Mouse (Mus musculus) liver, embryonic 14.5 days (tissue): Measurements from ENCODE around the gene Ugt1a6b. TPM values are rescaled to one million over a fixed set of nuclear protein-coding genes. Genes with fewer than 3 reads are reported as not detected.

ENCODE experiments used
- ATAC-seq: fragments of 200-750 bp; cut with Nextera tagmentation; 2 replicates; pipeline ENCODE4 v1.8.0; 2017; ENCODE audit warnings: moderate number of reproducible peaks, mild to moderate bottlenecking, moderate library complexity; ENCODE audit not compliant: insufficient read depth
- DNase-seq, 3 experiments: peaks; one replicate each; pipeline ENCODE4 v3.0.0-alpha.2; 2012 to 2013; ENCODE audit warnings: low read depth in 3 of 3, low spot score in 3 of 3
- H3K27ac ChIP-seq: fragments of 300-500 bp; sonication (generic); 2 replicates; pipeline ENCODE4 v1.5.1; 2014; ENCODE audit warnings: moderate library complexity, mild to moderate bottlenecking, control low read depth, inconsistent platforms
- H3K27me3 ChIP-seq: fragments of 300-500 bp; sonication (generic); 2 replicates; pipeline ENCODE4 v1.6.1; 2014; ENCODE audit warnings: mild to moderate bottlenecking, low read length, moderate library complexity; ENCODE audit not compliant: control insufficient read depth, insufficient read depth
- H3K36me3 ChIP-seq: fragments of 300-500 bp; sonication (generic); replicated peaks from 2 replicates; pipeline ENCODE4 v1.6.1; 2014; ENCODE audit warnings: low read depth; ENCODE audit not compliant: control insufficient read depth, insufficient read depth
- H3K4me1 ChIP-seq, 2 experiments: fragments of 200-500 bp in 1 of 2; fragments of 300-500 bp in 1 of 2; sonication (generic) in 1 of 2; replicated peaks; 2 replicates each; pipeline ENCODE4 v1.6.1; 2012 to 2014; ENCODE audit warnings: antibody characterized with exemption in 1 of 2, inconsistent platforms in 1 of 2, low read length in 1 of 2; ENCODE audit not compliant: control insufficient read depth in 2 of 2, insufficient read depth in 2 of 2
- H3K4me2 ChIP-seq: fragments of 300-500 bp; sonication (generic); 2 replicates; pipeline ENCODE4 v1.6.1; 2014; ENCODE audit warnings: low read depth, mild to moderate bottlenecking, control low read depth, moderate library complexity
- H3K4me3 ChIP-seq, 2 experiments: fragments of 200-500 bp in 1 of 2; fragments of 300-500 bp in 1 of 2; sonication (generic) in 1 of 2; 2 replicates each; pipeline ENCODE4 v1.5.1; 2012 to 2014; ENCODE audit warnings: low read depth in 2 of 2, low read length in 2 of 2, mild to moderate bottlenecking in 2 of 2, control low read depth in 1 of 2, inconsistent platforms in 1 of 2, moderate library complexity in 1 of 2; ENCODE audit not compliant: insufficient read depth in 1 of 2
- H3K9ac ChIP-seq: fragments of 300-500 bp; sonication (generic); replicated peaks from 2 replicates; pipeline ENCODE4 v1.6.1; 2014; ENCODE audit warnings: mild to moderate bottlenecking, control low read depth, moderate library complexity
- H3K9me3 ChIP-seq: fragments of 300-500 bp; sonication (generic); 2 replicates; pipeline ENCODE4 v1.6.1; 2016; ENCODE audit warnings: low read length, mixed read lengths; ENCODE audit not compliant: control insufficient read depth
- CTCF ChIP-seq: IDR thresholded peaks from 2 replicates; pipeline ENCODE4 v1.5.1; 2016; ENCODE audit warnings: antibody characterized with exemption, low read depth, control low read depth
- EP300 ChIP-seq: IDR thresholded peaks from 2 replicates; pipeline ENCODE4 v1.6.1; 2016; ENCODE audit warnings: antibody characterized with exemption, low read depth
- WGBS: fragments of 180-500 bp; shearing (Covaris S2); extraction: QIAGEN DNeasy Blood & Tissue Kit; methylation state at CpG from one replicate; pipeline ENCODE4 v1.1.7; 2014; ENCODE audit not compliant: insufficient replicate concordance; 5-methylcytosine and 5-hydroxymethylcytosine counted together
- polyA plus RNA-seq, 2 experiments: library from polyadenylated mRNA; depleted of rRNA in 1 of 2; stranded (reverse) in 1 of 2; unstranded in 1 of 2; fragments of >200 nt; fragmentation: Nextera tagmentation in 1 of 2; extraction: Ambion mirVana in 1 of 2; gene quantifications; 2 replicates each; pipeline versions ENCODE4 v1.2.1 to v1.2.3; 2012 to 2014

Gene Ugt1a6b
- polyA plus RNA-seq, 2 experiments = 3.1 to 4.8 TPM

- Histone ChIP-seq H3K9me3 (peaks cover 33% of the 10 kb centered on the region), H3K27ac (no peak overlapping the region), H3K4me3 (no peak overlapping the region), H3K36me3 (no peaks in the 10 kb centered on the region), H3K27me3 (no peaks in the 10 kb centered on the region), H3K4me2 (no peak overlapping the region), H3K9ac (no peak overlapping the region), H3K4me1 (no peaks in the 10 kb centered on the region)
- DNase-seq (no peak), ATAC-seq (no peak)
- 49% methylated on average over 14 of the region's 14 CpGs for whole genome bisulfite sequencing
- TF ChIP-seq CTCF = no peak
- TF ChIP-seq EP300 = no peak
Measured at GRCm38 (mm10) chr1:88233421-88234247, 130.6 kb downstream of the Ugt1a6b start.

- ATAC-seq (no peak), DNase-seq (no peak)
- no peaks in the 10 kb centered on the region for H3K36me3 ChIP-seq
- no peaks in the 10 kb centered on the region for H3K27me3 ChIP-seq
- H3K4me3 ChIP-seq = no peak overlapping the region
- TF ChIP-seq CTCF = no peak
- TF ChIP-seq EP300 = no peak
- peaks cover 35% of the 10 kb centered on the region for H3K9me3 ChIP-seq
- H3K27ac ChIP-seq = no peak overlapping the region
- 44% methylated on average over 4 of the region's 4 CpGs for WGBS
- no peaks in the 10 kb centered on the region for H3K4me1 ChIP-seq
- H3K9ac ChIP-seq = no peak overlapping the region
- H3K4me2 ChIP-seq = no peak overlapping the region
Measured at GRCm38 (mm10) chr1:88234248-88234610, 131.2 kb downstream of the Ugt1a6b start.

DNA sequence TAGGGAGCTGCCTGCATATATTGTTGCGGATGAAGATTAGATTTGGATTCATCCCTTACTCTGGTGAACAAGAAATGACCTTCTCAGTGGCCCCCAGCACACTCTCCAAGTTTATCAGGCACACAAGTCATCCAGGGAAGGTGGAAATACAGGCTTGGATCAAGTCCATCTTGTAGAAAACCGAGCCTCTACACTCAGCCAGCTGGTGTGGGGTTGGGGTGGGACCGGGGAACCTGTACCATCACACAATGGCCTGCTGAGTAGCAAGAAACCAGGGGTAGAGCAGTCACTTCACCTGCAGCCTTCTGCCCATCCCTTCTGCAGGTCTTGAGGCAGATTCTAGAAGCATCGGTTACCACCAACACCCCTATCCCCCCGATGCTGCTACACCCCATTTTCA lies 131.6 kb downstream of the Ugt1a6b start:
- whole genome bisulfite sequencing = 27% methylated on average over 5 of the region's 5 CpGs
- Histone ChIP-seq H3K4me2 (no peak overlapping the region), H3K27ac (no peak overlapping the region), H3K4me1 (no peaks in the 10 kb centered on the region), H3K9ac (no peak overlapping the region), H3K9me3 (peaks cover 33% of the 10 kb centered on the region), H3K36me3 (no peaks in the 10 kb centered on the region), H3K4me3 (no peak overlapping the region), H3K27me3 (no peaks in the 10 kb centered on the region)
- TF ChIP-seq CTCF = no peak
- no peak for TF ChIP-seq EP300
- no peak for DNase-seq
- ATAC-seq = no peak

DNA sequence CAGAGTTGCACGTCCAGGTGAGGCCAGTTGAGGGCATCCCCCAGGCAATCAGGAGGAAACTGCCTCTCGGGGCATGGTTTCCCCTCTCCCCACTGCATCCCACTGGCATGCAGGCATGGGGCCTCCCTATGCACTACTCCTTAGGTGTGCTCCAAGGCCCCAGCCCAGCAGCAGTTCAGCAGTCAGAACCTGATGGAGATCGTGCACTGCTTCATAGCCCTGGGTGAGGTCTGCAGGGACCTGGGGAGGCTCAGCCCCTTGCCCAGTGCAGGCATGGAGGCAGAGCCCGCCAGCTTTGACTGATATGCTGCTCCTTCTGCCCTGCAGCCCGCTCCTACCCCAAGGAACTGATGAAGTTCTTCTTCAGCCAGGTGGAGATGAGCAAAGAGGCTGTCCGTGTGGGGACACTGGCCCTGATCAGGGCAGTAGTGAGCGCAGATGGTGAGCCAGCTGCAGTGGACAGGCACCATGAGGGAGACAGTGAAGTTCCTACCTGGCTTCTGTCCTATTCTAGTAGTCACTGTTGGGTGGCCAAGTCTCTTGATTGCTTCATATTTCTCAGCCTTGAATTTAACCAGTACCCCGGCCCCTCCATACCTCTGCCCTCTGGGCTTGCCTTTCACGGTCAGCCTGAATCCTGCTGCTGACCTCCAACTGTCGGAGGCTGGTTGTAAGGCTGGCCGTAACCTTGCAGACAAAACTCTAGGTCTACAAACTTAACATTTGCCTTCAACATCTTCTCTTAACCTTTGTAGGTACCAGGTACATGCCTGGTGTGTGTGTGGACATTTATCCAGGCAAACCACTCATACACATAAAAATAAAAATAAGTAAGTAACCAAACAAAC lies 132.2 kb downstream of the Ugt1a6b start:
- peak; percentile 12; the same call in 1 of the 2 replicates for ATAC-seq
- Histone ChIP-seq H3K4me1 (no peaks in the 10 kb centered on the region), H3K4me2 (no peak overlapping the region), H3K27ac (no peak overlapping the region), H3K27me3 (no peaks in the 10 kb centered on the region), H3K9me3 (peaks cover 36% of the 10 kb centered on the region), H3K9ac (no peak overlapping the region), H3K36me3 (no peaks in the 10 kb centered on the region), H3K4me3 (no peak overlapping the region)
- 48% methylated on average over 11 of the region's 11 CpGs for WGBS
- no peak for DNase-seq
- TF ChIP-seq CTCF = no peak
- no peak for TF ChIP-seq EP300

GRCm38 (mm10) chr1:88235894-88236415 lies 132.9 kb downstream of the Ugt1a6b start:
- Histone ChIP-seq H3K27ac (no peak overlapping the region), H3K9ac (no peak overlapping the region), H3K4me3 (no peak overlapping the region), H3K9me3 (peaks cover 43% of the 10 kb centered on the region), H3K36me3 (no peaks in the 10 kb centered on the region), H3K4me2 (no peak overlapping the region), H3K4me1 (no peaks in the 10 kb centered on the region), H3K27me3 (no peaks in the 10 kb centered on the region)
- no peak for TF ChIP-seq EP300
- TF ChIP-seq CTCF = no peak
- DNase-seq = no peak
- no peak for ATAC-seq
- 37% methylated on average over 4 of the region's 4 CpGs for WGBS
